Mouse (Mus musculus) naive thymus-derived CD4-positive, alpha-beta T cell, adult 2 months (primary cell): Measurements from ENCODE around the gene Atp10a.

Experiments
- DNase-seq: peaks from one replicate; pipeline ENCODE4 v3.0.0-alpha.2; 2011; ENCODE audit warnings: low read depth

Atp10a gene

DNA sequence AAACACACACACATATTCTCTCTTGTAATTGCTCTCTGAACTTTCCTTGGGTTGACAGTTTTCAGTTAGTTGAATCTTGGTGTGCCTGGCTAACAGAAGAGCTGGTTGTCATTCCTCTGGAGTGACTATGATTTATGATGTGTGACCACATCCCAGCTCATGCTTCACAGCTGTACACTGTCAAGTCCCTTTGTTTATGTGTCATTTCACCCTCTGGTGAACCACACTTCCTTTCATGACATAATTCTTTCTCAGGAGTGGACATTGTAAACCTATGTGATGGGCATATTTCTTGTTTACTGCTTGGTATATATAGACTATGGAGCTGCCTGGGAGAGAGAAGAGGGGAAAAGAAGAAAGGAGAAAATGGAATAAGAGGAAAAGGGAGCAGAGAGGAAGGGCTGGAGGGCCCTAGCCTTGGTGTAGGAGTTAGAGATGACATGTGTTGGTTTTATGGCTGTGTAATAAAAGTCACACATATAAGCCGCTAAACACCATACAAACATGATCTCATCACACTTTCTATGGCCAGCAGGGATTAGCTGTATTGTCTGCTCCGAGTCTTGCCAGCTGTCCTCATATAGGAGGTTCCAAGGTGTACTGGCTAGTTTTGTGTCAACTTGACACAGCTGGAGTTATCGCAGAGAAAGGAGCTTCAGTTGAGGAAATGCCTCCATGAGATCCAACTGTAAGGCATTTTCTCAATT lies 81.0 kb downstream of the Atp10a start:
- DNase-seq, result no peak

- no peak for DNase-seq
Measured at GRCm38 (mm10) chr7:58740196-58740595, 84.2 kb downstream of the Atp10a start.

- peak; percentile 37 for DNase-seq
Measured at GRCm38 (mm10) chr7:58740842-58741241, 84.9 kb downstream of the Atp10a start.

DNA sequence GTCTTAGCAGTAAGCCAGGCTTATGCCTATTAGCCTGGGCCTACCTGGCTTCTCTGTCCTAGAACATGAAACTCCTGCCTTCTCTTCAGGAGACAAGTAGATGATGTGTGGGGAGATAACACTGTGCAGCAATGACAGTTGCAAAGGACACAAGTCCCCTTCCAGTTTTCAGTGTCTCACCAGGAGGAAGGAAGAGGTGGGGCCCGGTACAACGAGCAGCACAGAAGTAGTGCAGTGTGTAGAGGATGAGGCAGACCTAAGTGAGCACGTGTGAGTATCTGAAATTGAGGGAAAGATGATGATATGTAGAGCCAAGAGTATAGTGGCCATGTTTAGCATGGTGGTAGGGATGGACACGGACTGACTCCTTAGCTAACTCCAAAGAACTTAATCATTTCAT lies 86.0 kb downstream of the Atp10a start:
- DNase-seq, result peak; percentile 46

DNA sequence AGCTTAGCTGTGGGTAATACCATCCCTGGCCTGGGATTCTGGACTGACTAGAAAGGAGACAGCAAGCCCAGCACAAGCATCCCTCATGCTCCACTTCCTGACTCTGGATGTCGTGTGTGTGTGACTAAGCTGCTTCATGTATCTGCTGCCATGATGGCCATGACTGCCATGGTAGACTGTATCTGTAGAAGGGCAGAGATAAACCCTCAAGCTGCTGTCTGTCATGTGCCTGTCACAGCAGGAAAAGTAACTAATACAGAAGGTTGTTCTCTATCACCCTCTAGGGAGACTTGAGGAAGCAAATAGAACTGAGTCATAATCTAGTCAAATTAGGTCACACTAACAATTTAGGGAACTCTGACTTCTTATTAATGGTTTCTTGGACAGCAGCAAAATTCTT lies 86.7 kb downstream of the Atp10a start:
- no peak for DNase-seq

GRCm38 (mm10) chr7:58743362-58744320 lies 87.7 kb downstream of the Atp10a start:
- DNase-seq, result peak; percentile 46

- DNase-seq, result no peak
Measured at GRCm38 (mm10) chr7:58746817-58747216, 90.9 kb downstream of the Atp10a start.

- peak; percentile 89 for DNase-seq
Measured at GRCm38 (mm10) chr7:58749904-58750612, 94.1 kb downstream of the Atp10a start.

- no peak for DNase-seq
Measured at GRCm38 (mm10) chr7:58752041-58752440, 96.1 kb downstream of the Atp10a start.

GRCm38 (mm10) chr7:58754076-58754475 lies 98.1 kb downstream of the Atp10a start:
- DNase-seq, result no peak

- DNase-seq, result no peak
Measured at GRCm38 (mm10) chr7:58754536-58754935, 98.6 kb downstream of the Atp10a start.

DNA sequence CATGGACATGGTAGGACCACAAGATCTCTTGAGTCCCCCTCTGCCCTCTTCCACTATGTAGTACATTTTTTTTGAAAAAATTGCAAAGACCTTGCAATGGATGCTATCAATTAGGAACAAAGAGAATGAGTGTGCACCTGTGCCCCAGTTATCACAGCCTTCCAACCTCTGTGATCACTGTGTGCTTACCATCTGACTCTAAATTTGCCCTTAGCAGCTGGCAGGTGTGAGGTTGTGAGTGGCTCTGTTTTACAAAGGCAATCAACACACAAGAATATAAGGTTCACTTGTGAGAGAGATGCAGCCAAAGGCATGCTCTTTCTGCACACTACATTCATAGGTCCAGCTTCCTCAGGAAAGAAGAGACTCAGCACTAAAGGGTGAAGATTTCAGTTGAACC lies 99.1 kb downstream of the Atp10a start:
- DNase-seq, result no peak

GRCm38 (mm10) chr7:58755846-58756245 lies 99.9 kb downstream of the Atp10a start:
- no peak for DNase-seq

DNA sequence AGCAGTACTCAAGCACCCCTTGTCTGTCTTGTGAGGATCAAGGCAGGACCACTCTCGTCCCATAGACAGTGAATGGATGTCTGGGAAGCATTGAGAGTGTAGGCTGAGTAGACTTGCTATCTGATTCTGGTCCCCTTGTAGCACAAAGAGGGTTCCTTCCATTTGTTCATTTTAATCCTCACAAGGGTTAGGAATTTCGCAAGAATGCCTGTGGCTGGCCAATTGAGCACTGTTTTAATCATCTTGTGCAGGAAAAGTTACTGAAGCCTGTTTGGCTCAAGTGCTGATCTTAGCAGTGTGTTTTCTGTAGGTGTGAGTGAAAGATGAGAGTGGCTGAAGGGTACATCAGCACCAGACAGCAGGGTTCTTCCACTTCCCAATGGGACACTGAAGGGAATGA lies 101.4 kb downstream of the Atp10a start:
- DNase-seq, result no peak

DNA sequence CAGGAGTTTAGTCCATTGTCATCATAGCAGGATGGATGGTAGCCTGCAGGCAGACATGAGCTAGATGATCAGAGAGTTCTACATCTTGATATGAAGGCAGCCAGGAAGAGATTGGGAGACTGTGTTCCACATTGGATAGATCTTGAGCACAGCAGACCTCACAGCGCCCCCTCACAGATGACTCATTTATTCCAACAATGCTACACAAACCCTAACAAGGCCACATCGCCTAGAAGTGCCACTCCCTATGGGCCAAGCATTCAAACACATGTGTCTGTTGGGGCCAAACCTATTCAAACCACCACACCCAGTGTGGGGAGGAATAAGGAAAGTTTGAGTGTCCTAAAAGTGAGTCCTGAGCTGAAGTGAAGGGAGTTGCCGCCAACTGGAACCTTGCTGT lies 102.4 kb downstream of the Atp10a start:
- no peak for DNase-seq

DNA sequence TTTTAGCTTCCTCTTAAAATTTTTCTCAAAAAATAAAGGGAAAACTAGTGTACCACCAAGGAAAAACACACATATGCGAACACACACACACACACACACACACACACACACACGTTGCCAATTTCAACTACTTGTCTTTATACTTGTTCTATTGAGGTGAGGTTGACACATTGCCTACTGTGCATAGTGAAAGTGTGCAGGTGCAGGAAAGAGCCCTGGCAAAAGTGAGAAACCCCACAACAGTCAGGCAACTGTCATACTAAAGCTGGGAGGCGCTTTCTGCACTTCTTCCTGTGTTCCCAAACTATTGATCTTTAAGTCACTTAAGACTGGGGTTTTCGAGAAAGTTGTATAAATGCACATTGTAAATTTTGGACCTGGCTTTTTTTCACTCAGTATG lies 103.3 kb downstream of the Atp10a start:
- peak; percentile 35 for DNase-seq

DNA sequence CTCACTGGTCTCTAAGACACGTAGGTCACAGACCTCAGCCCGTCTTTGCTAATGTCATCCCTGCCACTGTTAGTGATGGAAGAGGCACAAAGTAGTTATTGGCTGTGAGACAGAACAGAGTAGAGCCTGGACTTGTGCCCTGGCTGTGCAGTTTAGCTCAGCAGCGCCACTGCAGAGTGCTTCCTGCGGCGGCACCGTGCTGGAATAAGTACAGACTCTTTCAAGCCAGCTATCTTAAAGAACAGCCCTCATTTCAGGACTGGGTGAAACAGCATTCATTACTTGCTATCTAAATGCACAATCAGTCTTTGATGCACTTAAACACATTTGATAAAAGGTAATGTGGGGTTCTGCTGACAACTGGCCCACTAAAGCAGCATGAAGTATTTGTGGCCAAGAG lies 111.3 kb downstream of the Atp10a start:
- peak; percentile 40 for DNase-seq

DNA sequence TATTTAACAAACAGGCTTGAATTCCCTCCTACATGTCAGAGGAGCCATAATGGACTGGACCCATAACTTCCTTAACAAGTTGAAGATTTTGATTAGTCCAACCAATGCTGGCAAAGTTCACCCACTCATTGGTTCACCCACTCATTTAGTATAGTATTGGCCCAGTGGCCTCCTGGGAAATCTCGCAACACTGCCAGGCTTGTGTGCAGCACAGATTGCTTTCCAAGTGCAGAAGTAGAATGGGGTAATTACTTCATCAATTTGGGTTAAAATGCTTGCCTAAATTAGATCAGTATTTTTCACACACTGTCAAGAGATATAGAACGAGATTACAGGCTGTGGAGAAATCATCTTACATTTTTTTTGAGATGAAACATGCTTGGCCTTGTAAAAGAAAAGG lies 112.3 kb downstream of the Atp10a start:
- DNase-seq, result no peak

GRCm38 (mm10) chr7:58770254-58770653 lies 114.3 kb downstream of the Atp10a start:
- DNase-seq, result peak; percentile 69

DNA sequence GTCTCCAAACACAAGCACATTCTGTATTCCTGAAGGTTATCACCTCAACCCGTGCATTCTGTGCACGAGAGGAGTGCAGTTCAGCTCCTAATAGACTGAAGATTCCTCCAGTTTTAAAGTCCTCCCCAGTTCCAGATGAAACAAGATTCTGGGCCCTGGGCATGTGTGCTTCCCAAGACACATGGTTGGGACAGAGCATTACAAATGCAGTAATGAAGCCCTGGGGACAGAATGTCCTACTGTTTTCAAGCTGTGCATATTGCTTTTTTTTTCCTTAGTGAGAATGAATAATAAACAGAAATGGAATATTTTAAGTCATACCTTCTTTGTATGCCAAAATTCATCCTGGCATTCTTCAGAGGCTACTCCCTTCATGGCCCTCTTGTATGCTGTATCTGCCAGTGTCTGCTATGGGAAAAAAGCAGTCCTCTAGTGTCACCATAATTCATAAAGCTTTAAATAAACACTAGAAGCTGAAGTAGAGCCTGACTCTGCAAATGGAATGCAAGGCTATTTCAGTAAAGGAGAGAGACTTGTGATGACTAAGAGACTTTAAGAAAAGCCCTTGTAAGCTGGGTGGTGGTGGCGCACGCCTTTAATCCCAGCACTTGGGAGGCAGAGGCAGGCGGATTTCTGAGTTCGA lies 116.2 kb downstream of the Atp10a start:
- no peak for DNase-seq

GRCm38 (mm10) chr7:58779146-58779545 lies 123.2 kb downstream of the Atp10a start:
- DNase-seq, result no peak

DNA sequence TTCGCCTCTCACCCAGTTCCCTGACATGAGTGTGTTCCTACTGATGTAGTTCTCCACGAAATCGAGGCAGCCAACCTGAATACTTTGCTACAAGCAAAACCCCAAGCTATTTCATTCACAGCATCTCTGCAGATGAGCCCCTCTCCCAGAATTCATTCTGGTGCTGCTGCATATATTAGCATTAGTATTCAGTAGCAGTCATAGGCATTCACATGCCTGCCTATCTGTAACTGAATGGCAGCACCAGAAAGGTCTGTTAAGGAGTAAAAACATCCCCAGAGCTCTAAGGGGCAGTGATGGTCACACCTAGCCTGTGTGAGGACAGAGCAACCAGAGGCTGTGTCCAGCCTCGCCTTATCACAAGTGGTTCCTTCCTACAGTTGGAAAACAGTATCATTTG lies 131.0 kb downstream of the Atp10a start:
- DNase-seq, result no peak
